Mouse (Mus musculus) megakaryocyte, embryonic 14.5 days (primary cell): ENCODE results near the gene 1700019A02Rik. TPM values are rescaled to one million over a fixed set of nuclear protein-coding genes. Genes with fewer than 3 reads are reported as not detected.

Source experiments
- H3K27me3 ChIP-seq: replicated peaks from 2 replicates; pipeline ENCODE3; 2012; ENCODE audit warnings: inconsistent platforms
- H3K36me3 ChIP-seq: replicated peaks from 2 replicates; pipeline ENCODE3; 2012; ENCODE audit warnings: low read length, inconsistent platforms, mixed read lengths
- H3K4me1 ChIP-seq: 2 replicates; pipeline ENCODE4 v1.6.1; 2012; ENCODE audit warnings: inconsistent platforms
- H3K4me3 ChIP-seq: replicated peaks from 2 replicates; pipeline ENCODE3; 2012; ENCODE audit warnings: moderate library complexity, mild to moderate bottlenecking, inconsistent platforms
- H3K9me3 ChIP-seq: 2 replicates; pipeline ENCODE4 v1.6.1; 2012; ENCODE audit warnings: inconsistent platforms
- FLI1 ChIP-seq: IDR thresholded peaks from 2 replicates; pipeline ENCODE4 v1.6.1; 2012; ENCODE audit warnings: low read length, inconsistent platforms, mixed read lengths
- GATA1 ChIP-seq: IDR thresholded peaks from 3 replicates; pipeline ENCODE4 v1.6.1; 2012; ENCODE audit warnings: mixed read lengths, low read length, inconsistent platforms, borderline replicate concordance
- polyA plus RNA-seq: library from polyadenylated mRNA; stranded (reverse); fragments of >175 nt; gene quantifications from 2 replicates; pipeline ENCODE4 v1.2.3, GENCODE M21; 2012; ENCODE audit warnings: low replicate concordance; ENCODE audit not compliant: insufficient read depth

1700019A02Rik gene
- polyA plus RNA-seq, result not detected in 2 replicates

DNA sequence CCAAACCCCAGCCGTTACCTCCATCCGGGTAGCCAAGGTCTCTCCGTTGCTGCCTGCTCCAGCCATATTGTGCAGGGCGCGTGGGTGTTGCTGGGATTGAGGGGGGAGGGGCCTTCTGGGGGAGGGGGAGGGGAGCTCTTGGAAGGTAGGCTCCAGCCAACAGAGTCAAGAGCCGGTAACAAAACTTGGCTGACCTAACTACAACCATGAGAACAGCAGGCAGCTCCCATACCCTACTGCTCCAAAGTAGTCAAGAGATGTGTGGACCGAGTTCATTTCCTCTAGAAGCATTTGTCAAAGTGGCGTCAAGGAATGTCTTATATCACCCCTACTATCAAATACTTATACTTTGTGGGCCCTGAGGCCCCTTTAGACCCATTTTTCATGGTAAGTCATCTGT lies at the start of gene 1700019A02Rik:
1700019A02Rik (minus strand) TSS at position 101 of the 400 bp plus-strand sequence.
- H3K4me1 ChIP-seq, result peaks cover 3% of the 10 kb centered on the region
- TF ChIP-seq GATA1, result no peak
- TF ChIP-seq FLI1, result no peak
- H3K4me3 ChIP-seq, result no peak within 1 kb of the TSS
- H3K9me3 ChIP-seq, result no peaks in the 10 kb centered on the region
- H3K27me3 ChIP-seq, result no peaks in the 10 kb centered on the region
- H3K36me3 ChIP-seq, result peaks cover 7% of the 10 kb centered on the region

DNA sequence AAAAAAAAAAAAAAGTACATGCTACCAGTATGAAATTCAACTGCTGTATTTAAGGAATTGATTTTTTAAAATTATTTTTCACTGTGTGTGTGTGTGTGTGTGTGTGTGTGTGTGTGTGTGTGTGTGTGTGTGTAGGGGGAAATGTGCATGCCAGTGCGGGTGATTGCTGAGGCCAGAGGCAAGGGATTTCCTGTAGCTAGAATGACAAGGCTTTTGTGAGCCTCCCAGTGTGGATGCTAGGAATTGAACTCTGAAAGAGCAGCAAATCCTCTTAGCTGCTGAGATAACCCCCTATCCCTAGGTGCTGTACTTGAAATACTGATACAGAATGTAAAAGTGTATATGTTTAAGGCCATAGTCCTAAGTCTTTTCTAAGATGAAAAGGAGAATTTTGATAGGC lies 38.6 kb upstream of the 1700019A02Rik start:
- Histone ChIP-seq H3K36me3 (peaks cover 26% of the 10 kb centered on the region), H3K27me3 (no peaks in the 10 kb centered on the region)
- TF ChIP-seq GATA1 (no peak), FLI1 (no peak)

DNA sequence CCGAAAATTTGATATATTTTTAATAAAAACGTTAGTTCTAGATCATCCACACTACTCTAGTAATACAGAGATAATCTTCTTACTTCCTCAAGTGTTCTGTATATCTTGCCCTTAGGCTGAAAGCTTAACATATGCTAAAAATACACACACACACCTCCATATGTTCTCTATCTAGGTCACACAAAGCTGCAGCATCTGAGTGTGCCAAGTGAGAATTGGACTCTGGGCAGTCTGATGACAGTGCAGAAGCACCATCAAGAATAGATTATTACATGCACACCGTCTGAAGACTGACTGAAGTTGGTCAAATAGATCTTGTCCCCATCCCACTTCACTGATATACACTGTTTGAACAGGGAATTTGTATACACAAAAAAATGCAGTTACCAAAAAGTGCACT lies 38.2 kb upstream of the 1700019A02Rik start:
- Histone ChIP-seq H3K36me3 (peaks cover 26% of the 10 kb centered on the region), H3K4me1 (peaks cover 31% of the 10 kb centered on the region), H3K27me3 (no peaks in the 10 kb centered on the region), H3K9me3 (no peaks in the 10 kb centered on the region), H3K4me3 (peak overlapping the region; percentile 33)
- TF ChIP-seq GATA1, result no peak

More for the DNA sequence above, 38.6 kb upstream of the 1700019A02Rik start:
- peaks cover 31% of the 10 kb centered on the region for H3K4me1 ChIP-seq
- no peaks in the 10 kb centered on the region for H3K9me3 ChIP-seq
- no peak overlapping the region for H3K4me3 ChIP-seq

DNA sequence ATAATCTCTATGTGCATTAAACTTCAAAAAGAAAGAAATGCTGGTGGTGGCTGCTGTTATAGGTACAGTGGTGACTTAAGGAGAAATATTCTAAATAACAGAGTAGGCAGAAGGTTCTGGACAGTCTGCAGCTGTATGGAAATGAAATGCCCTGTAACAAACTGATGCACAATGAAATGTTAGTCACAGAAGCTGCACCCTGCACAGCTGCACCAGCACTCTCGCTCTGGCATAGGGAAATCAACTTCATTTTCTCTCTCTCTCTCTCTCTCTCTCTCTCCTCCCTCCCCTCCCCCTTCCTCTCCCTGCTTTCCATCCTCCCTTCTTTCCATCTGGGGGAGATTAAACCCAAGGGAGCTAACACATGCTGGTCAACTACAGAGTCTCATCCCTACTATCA lies 37.3 kb upstream of the 1700019A02Rik start:
- Histone ChIP-seq H3K36me3 (peaks cover 21% of the 10 kb centered on the region), H3K9me3 (no peaks in the 10 kb centered on the region), H3K4me3 (no peak overlapping the region), H3K27me3 (no peaks in the 10 kb centered on the region), H3K4me1 (peaks cover 31% of the 10 kb centered on the region)
- TF ChIP-seq FLI1 (no peak), GATA1 (no peak)

GRCm38 (mm10) chr1:53210136-53210535 lies 22.7 kb upstream of the 1700019A02Rik start:
- no peaks in the 10 kb centered on the region for H3K27me3 ChIP-seq
- no peak for TF ChIP-seq GATA1
- peaks cover 7% of the 10 kb centered on the region for H3K4me1 ChIP-seq
- peaks cover 28% of the 10 kb centered on the region for H3K36me3 ChIP-seq
- no peak overlapping the region for H3K4me3 ChIP-seq
- no peaks in the 10 kb centered on the region for H3K9me3 ChIP-seq

DNA sequence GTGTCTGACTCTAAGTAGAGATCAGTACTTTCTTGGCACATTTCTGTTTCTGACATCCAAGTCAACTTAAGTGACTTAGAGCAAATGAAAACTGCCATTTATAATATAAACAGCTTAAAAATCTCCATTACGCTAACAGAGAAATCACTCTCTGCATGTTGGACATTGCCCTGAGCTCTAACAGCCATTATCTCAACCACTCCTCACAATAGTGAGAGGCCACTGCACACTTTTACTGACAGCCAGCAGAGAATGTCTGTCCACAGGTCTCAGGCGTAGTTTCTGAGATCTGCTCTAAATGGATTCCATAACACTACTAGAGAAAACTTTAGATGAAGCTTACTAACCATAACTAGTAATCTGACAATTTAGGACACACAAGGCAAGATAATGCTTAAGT lies 16.5 kb upstream of the 1700019A02Rik start:
- Histone ChIP-seq H3K9me3 (no peaks in the 10 kb centered on the region), H3K27me3 (no peaks in the 10 kb centered on the region), H3K4me3 (no peak overlapping the region), H3K36me3 (peaks cover 30% of the 10 kb centered on the region), H3K4me1 (no peaks in the 10 kb centered on the region)
- TF ChIP-seq FLI1 (no peak), GATA1 (no peak)

GRCm38 (mm10) chr1:53201630-53202199 lies 14.3 kb upstream of the 1700019A02Rik start:
- no peak overlapping the region for H3K4me3 ChIP-seq
- H3K27me3 ChIP-seq, result no peaks in the 10 kb centered on the region
- TF ChIP-seq FLI1 (no peak), GATA1 (no peak)
- no peaks in the 10 kb centered on the region for H3K9me3 ChIP-seq
- 0 out of 2 replicates have a peak, but pooled peaks cover 3% of the 10 kb centered on the region for H3K4me1 ChIP-seq
- peaks cover 26% of the 10 kb centered on the region for H3K36me3 ChIP-seq

DNA sequence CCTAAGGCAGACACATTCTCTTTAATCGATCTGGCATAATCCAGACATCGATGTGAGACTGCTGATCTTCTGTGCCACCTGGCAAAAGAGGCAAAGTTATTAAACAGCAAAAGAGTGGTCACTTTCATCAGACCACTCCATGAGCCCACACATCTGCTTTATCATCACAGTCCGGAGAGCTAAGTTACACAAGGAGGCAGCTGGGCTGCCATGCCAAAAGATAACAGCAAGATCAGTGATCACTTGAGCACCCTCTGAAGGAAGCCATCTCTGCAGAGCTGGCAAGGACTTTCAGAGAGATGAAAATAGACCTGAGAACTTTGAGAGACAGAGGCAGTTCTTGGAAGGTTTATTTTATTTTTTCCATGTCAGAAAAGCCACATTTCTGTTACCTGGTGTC lies 7.1 kb upstream of the 1700019A02Rik start:
- peaks cover 25% of the 10 kb centered on the region for H3K36me3 ChIP-seq
- H3K4me1 ChIP-seq, result peaks cover 3% of the 10 kb centered on the region; the same call in 1 of the 2 replicates
- H3K4me3 ChIP-seq, result no peak overlapping the region
- H3K9me3 ChIP-seq, result no peaks in the 10 kb centered on the region
- no peak for TF ChIP-seq GATA1
- no peak for TF ChIP-seq FLI1
- H3K27me3 ChIP-seq, result no peaks in the 10 kb centered on the region

- H3K36me3 ChIP-seq, result peaks cover 30% of the 10 kb centered on the region
- H3K4me3 ChIP-seq, result no peak overlapping the region
- TF ChIP-seq GATA1, result no peak
- TF ChIP-seq FLI1, result no peak
- no peaks in the 10 kb centered on the region for H3K9me3 ChIP-seq
- H3K27me3 ChIP-seq, result no peaks in the 10 kb centered on the region
- no peaks in the 10 kb centered on the region; the same call in 1 of the 2 replicates for H3K4me1 ChIP-seq
Observed at GRCm38 (mm10) chr1:53191234-53191633, 3.8 kb upstream of the 1700019A02Rik start.

DNA sequence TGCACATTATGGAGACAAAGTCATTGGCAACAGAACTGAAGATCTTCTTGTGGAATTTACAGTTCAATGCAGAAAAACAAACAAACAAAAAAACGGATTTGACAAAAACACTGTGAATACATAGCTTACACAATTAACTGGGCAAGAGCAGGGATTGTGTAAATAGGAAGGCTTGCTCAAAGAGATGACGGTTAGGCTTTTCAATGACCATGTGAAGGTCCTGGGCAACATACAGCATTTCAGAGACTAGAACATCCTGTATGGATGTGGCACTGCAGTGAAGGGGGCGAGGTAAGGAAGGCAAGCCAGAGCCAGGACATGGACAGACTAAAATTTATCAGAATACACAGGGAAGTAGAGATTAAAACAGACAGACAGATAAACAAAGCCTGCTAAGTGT lies 2.2 kb upstream of the 1700019A02Rik start:
- H3K4me3 ChIP-seq, result no peak overlapping the region
- TF ChIP-seq GATA1, result no peak
- no peak for TF ChIP-seq FLI1
- H3K4me1 ChIP-seq, result no peaks in the 10 kb centered on the region; the same call in 1 of the 2 replicates
- H3K36me3 ChIP-seq, result peaks cover 21% of the 10 kb centered on the region
- H3K9me3 ChIP-seq, result no peaks in the 10 kb centered on the region
- H3K27me3 ChIP-seq, result no peaks in the 10 kb centered on the region
